Mouse (Mus musculus) bone marrow macrophage, adult 2 months (primary cell): ENCODE data around the gene Aip.

Source experiments
- CTCF ChIP-seq: IDR thresholded peaks from 2 replicates; pipeline ENCODE4 v1.5.1; 2012; ENCODE audit warnings: low read depth, mild to moderate bottlenecking, low read length, moderate library complexity
- POLR2A ChIP-seq: IDR thresholded peaks from 2 replicates; pipeline ENCODE4 v1.6.1; 2012; ENCODE audit warnings: mild to moderate bottlenecking, low read depth, low read length, borderline replicate concordance

DNA sequence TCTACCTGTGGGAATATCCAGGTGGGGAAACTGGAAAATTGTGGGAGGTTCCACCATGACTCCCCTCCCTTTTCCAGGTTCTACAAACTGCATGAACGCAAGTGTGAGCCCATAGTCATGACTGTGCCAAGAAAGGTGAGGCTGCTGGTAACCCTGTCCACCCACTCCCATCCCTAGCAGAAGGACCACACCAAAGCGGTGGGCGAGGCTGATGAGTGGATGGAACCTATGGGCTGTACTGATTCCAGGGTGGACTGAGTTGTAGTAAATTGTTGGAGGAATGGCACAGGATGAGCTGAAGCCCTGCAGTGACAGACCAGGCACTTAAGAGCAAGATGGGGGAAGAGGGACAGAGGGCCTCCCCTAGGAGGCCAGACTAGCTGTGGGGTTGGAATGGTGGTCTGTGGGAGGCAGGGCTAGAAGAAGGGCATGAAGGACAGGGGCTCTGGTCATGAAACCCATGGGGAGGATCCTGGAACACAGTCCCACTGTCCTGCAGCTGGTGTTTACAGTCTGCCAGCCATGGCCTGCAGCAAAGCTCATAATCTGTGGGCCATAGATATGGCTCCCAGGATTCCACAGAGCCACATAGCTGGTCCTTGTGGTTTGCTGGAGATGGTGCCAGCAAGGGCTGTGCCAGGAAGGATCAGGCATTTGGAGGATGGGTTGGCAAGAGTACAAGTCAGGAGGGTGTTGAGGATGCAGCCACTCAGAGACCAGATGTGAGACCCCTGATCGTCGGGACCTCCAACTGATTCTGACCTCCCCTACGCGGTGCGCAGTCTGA is 27.0 kb upstream of the Aip start:
- no peak for TF ChIP-seq CTCF
- no peak for TF ChIP-seq POLR2A
